11 mouse cellular contexts compared by ENCODE assay signal in genomic region chr19:15790620-15791263, GRCm38 (mm10).
A peak's percentile ranks its signal among the peaks of the same experiment; 100 is the strongest.
DNase-seq lines count a peak whose midpoint lies in the region; ATAC-seq lines count a peak whose summit lies in the region.
"Had no signal": no experiment of that assay in that cellular context is flagged by ENCODE, and none has a peak within 500 bp of the region (broad histone marks: within the 10 kb centered on the region; RNA-seq: fewer than 3 reads in every experiment).

No protein-coding gene starts in this region.

- H3K9ac ChIP-seq in lung, embryonic 15.5 days: no peak overlapping the region
- no peak overlapping the region for H3K9ac ChIP-seq in limb, embryonic 12.5 days (replicated peaks)
- H3K9ac ChIP-seq in stomach, embryonic 16.5 days (ENCODE audit: low read length): no peak overlapping the region

- no peak overlapping the region for H3K27ac ChIP-seq in lung, embryonic 15.5 days
- no peak overlapping the region for H3K27ac ChIP-seq in limb, embryonic 12.5 days
- H3K27ac ChIP-seq in stomach, embryonic 16.5 days (ENCODE audit: low read length): no peak overlapping the region

- H3K9me3 ChIP-seq in lung, embryonic 15.5 days: no peaks in the 10 kb centered on the region
- no peaks in the 10 kb centered on the region for H3K9me3 ChIP-seq in limb, embryonic 12.5 days
- H3K9me3 ChIP-seq in stomach, embryonic 16.5 days (replicated peaks; ENCODE audit: control insufficient read depth, low read length): no peaks in the 10 kb centered on the region

- H3K4me2 ChIP-seq in lung, embryonic 15.5 days: peak overlapping the region; percentile 41
- H3K4me2 ChIP-seq in limb, embryonic 12.5 days: peak overlapping the region; percentile 41
- peak overlapping the region; percentile 35 for H3K4me2 ChIP-seq in stomach, embryonic 16.5 days (ENCODE audit: low read depth, low read length)

- 0 out of 2 replicates have a peak, but pooled peaks cover 4% of the 10 kb centered on the region for H3K4me1 ChIP-seq in lung, embryonic 15.5 days
- peaks cover 19% of the 10 kb centered on the region for H3K4me1 ChIP-seq in limb, embryonic 12.5 days (replicated peaks)
- H3K4me1 ChIP-seq in stomach, embryonic 16.5 days (ENCODE audit: control insufficient read depth, insufficient read depth, low read length): peaks cover 10% of the 10 kb centered on the region

- no peak for ATAC-seq in lung, embryonic 15.5 days (ENCODE audit: borderline replicate concordance, extremely low read depth, low FRiP score, low TSS enrichment)
- no peak for ATAC-seq in limb, embryonic 12.5 days (ENCODE audit: insufficient number of reproducible peaks, insufficient read depth, low FRiP score, low TSS enrichment, low read depth)
- no peak for ATAC-seq in stomach, embryonic 16.5 days (ENCODE audit: insufficient read depth, low FRiP score)

- 14% methylated on average over 13 of the region's 13 CpGs for WGBS in lung, embryonic 15.5 days
- 16% methylated on average over 13 of the region's 13 CpGs for WGBS in limb, embryonic 12.5 days
- whole genome bisulfite sequencing in stomach, embryonic 16.5 days: 13% methylated on average over 13 of the region's 13 CpGs

- no peaks in the 10 kb centered on the region; the same call in 1 of the 2 replicates for H3K27me3 ChIP-seq in lung, embryonic 15.5 days
- peaks cover 8% of the 10 kb centered on the region; the same call in 1 of the 2 replicates for H3K27me3 ChIP-seq in limb, embryonic 12.5 days
- H3K27me3 ChIP-seq in stomach, embryonic 16.5 days (ENCODE audit: control insufficient read depth, insufficient read depth, low read length): no peaks in the 10 kb centered on the region

- no peak overlapping the region for H3K4me3 ChIP-seq in lung, embryonic 15.5 days
- H3K4me3 ChIP-seq in limb, embryonic 12.5 days (replicated peaks): 0 out of 2 replicates have a peak overlapping the region, but pooled peaks have one; percentile 2
- no peak overlapping the region for H3K4me3 ChIP-seq in stomach, embryonic 16.5 days (replicated peaks; ENCODE audit: low read length)
- H3K4me3 ChIP-seq: erythroblast, embryonic 14.5 days had no signal

- DNase-seq in embryo, embryonic 10.5 days (ENCODE audit: low spot score): peak; percentile 26
- no peak for DNase-seq in embryo, embryonic 9.5 days (ENCODE audit: extremely low spot score)
- DNase-seq in lung, postnatal 25 days (ENCODE audit: low spot score): no peak
- no peak for DNase-seq in urinary bladder, postnatal 36 days (ENCODE audit: low spot score in 2 of 2)
- no peak for DNase-seq in kidney, adult 8-10 months
- DNase-seq: kidney, adult 18-20 months; lung, postnatal 14 days had no signal

- no peaks in the 10 kb centered on the region for H3K36me3 ChIP-seq in lung, embryonic 15.5 days
- H3K36me3 ChIP-seq in limb, embryonic 12.5 days: no peaks in the 10 kb centered on the region
- H3K36me3 ChIP-seq in stomach, embryonic 16.5 days (ENCODE audit: control insufficient read depth, insufficient read depth, low read length): no peaks in the 10 kb centered on the region
